Mouse (Mus musculus) bone marrow macrophage, adult 2 months (primary cell): ENCODE results near the gene Ap4s1.

Experiments
- CTCF ChIP-seq: IDR thresholded peaks from 2 replicates; pipeline ENCODE4 v1.5.1; 2012; ENCODE audit warnings: low read depth, mild to moderate bottlenecking, low read length, moderate library complexity
- POLR2A ChIP-seq: IDR thresholded peaks from 2 replicates; pipeline ENCODE4 v1.6.1; 2012; ENCODE audit warnings: mild to moderate bottlenecking, low read depth, low read length, borderline replicate concordance

DNA sequence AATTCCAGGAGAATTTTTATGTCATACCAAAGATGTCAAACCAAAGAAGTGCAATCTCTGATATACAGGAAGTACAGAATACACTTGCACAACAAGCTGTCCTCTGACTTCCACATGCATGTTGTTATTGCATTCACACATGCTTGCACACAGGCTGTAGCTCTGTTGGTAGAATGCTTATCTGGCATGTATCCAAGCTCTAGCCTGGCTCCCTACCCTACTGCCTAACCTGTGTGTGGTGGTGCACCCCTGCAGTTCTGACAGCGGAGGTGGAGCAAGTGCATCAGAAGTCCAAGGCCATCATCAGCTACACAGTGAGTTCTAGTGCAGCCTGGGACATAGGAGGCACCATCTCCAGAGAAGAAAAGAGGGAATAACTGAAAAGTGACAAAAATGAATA, 12.0 kb upstream of the Ap4s1 start:
- no peak for TF ChIP-seq CTCF
- TF ChIP-seq POLR2A: no peak
